Mouse (Mus musculus): ENCODE data around the gene Rtl10. TPM values are rescaled to one million over a fixed set of nuclear protein-coding genes. Genes with fewer than 3 reads are reported as not detected.
"Not testable (repeated sequence)": the region's sequence is repeated elsewhere in the genome, so short reads cannot be mapped to it uniquely, and the experiment has no call there.

Rtl10 gene
- polyA plus RNA-seq, 1 experiment from 2014 or later, result 1.5 TPM

DNA sequence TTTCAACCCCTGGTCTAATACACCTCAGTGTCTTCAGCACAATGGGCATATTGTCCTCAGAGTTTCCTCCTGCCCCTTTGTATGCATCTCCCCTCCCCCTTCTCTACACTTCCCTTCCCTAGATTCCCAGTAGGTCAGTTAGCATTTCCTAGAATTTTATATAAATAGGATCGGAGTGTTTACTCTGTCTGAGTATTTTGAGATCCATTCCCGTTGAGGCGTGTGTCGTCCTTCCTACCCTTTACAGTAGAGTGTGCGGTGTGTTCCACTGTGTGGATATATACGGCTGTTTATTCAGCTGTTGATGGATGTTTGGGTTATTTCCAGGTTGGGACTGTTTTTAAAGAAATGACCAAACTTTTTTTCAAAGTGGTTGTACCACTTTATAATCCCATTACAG lies 14.8 kb downstream of the Rtl10 start:
- H3K9ac ChIP-seq (ENCODE audit: low read length), result no peak overlapping the region
- no peak for ATAC-seq (ENCODE audit: insufficient number of reproducible peaks, insufficient read depth, low FRiP score, low read depth)
- no peak overlapping the region for H3K4me3 ChIP-seq (ENCODE audit: control insufficient read depth in 1 of 2, insufficient read depth in 1 of 2, low read depth in 1 of 2, low read length in 2 of 2)
- H3K4me2 ChIP-seq (ENCODE audit: low read length), result no peak overlapping the region
- H3K4me1 ChIP-seq (ENCODE audit: control insufficient read depth in 2 of 2, insufficient read depth in 2 of 2, low read length in 2 of 2), result no peaks in the 10 kb centered on the region; a peak in 1 of 4 replicates
- 57% methylated on average over 6 of the region's 6 CpGs for WGBS
- H3K27me3 ChIP-seq (ENCODE audit: control insufficient read depth, insufficient read depth, low read length), result no peaks in the 10 kb centered on the region; the same call in 1 of the 2 replicates
- no peak overlapping the region for H3K27ac ChIP-seq (replicated peaks in 1 of 2; ENCODE audit: control insufficient read depth in 1 of 2, insufficient read depth in 1 of 2, low read depth in 2 of 2, low read length in 2 of 2)
- no peaks in the 10 kb centered on the region for H3K9me3 ChIP-seq (ENCODE audit: control insufficient read depth, low read length)
- no peaks in the 10 kb centered on the region for H3K36me3 ChIP-seq (ENCODE audit: control insufficient read depth, insufficient read depth, low read length)

DNA sequence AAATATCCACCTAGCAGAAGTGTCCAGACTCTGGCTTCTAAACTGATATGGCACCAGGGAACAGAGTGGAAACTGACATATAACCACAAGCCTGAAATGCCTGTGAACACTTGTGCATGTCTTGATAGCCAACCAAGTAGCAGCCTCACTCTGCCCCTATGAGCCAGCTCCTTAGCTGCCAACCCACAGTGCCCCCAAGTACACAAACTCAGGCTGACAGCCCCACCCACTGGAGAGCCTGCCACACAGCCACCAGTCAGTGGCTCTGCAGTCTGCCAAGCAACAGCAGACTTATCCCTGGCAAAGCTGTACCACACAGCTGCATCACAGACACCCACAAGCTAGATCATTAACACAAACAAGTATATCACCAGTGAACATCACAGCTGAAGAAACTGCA lies 19.4 kb downstream of the Rtl10 start:
- ATAC-seq (ENCODE audit: insufficient number of reproducible peaks, insufficient read depth, low FRiP score, low read depth), result no peak
- Histone ChIP-seq H3K4me3 (ENCODE audit: control insufficient read depth in 1 of 2, insufficient read depth in 1 of 2, low read depth in 1 of 2, low read length in 2 of 2) (no peak overlapping the region), H3K27me3 (ENCODE audit: control insufficient read depth, insufficient read depth, low read length) (no peaks in the 10 kb centered on the region), H3K36me3 (ENCODE audit: control insufficient read depth, insufficient read depth, low read length) (no peaks in the 10 kb centered on the region), H3K4me2 (ENCODE audit: low read length) (no peak overlapping the region), H3K4me1 (ENCODE audit: control insufficient read depth in 2 of 2, insufficient read depth in 2 of 2, low read length in 2 of 2) (no peaks in the 10 kb centered on the region), H3K27ac (replicated peaks in 1 of 2; ENCODE audit: control insufficient read depth in 1 of 2, insufficient read depth in 1 of 2, low read depth in 2 of 2, low read length in 2 of 2) (no peak overlapping the region), H3K9me3 (ENCODE audit: control insufficient read depth, low read length) (no peaks in the 10 kb centered on the region), H3K9ac (ENCODE audit: low read length) (no peak overlapping the region)

DNA sequence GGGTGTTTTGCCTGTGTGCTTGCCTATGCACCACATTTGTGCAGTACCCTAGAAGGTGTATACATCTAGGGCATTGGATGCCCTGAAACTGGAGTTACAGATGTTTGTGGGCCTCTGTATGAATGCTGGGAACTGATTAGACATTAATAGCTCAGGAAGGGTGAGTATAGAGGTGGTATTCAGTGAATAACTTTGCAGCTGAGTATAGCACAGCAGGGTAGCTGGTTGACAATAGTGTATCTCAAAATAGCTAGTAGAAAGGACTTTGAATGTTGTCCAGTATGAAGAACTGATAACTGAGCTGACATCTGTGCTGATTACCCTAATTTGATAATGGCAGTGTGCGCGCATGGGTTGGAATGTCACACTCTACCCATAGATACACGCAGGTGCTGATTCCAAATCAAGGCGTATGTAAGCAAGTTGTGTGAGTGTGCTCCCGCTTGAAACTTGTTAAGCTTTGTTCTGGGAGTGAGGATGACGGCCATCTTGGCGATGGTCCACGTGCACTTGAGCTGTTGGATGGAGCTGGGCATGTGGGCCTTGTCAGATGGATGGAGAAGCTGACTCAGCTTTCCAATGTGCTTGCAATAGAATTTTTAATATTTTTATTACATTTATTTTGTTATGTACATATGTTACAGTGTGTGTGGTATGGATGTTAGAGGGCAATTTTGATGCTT lies 25.0 kb downstream of the Rtl10 start:
- peak; percentile 35; the same call in 1 of the 2 replicates for ATAC-seq (ENCODE audit: insufficient number of reproducible peaks, insufficient read depth, low FRiP score, low read depth)

DNA sequence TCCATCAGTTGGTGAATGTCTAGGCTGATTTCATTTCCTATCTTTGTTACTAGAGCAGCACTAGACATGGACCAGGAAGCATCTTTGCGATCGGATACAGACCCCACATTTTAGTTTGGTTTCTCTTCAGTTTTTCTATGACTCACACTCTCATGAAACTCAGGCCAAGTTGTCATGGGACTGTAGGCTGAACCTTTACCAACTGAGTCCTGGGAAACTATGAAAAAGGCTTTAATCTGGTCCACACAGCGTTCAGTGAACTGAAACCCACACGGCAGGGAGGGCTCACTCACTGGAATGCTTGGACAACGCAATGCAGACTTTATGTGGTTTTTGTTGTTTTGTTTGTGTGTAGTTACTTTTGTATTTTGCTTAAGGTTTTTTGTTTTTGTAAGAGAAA lies 30.0 kb downstream of the Rtl10 start:
- H3K9ac ChIP-seq (ENCODE audit: low read length), result no peak overlapping the region
- H3K4me3 ChIP-seq (ENCODE audit: control insufficient read depth in 1 of 2, insufficient read depth in 1 of 2, low read depth in 1 of 2, low read length in 2 of 2), result no peak overlapping the region
- no peaks in the 10 kb centered on the region for H3K27me3 ChIP-seq (ENCODE audit: control insufficient read depth, insufficient read depth, low read length)
- H3K9me3 ChIP-seq (ENCODE audit: control insufficient read depth, low read length), result peaks cover 7% of the 10 kb centered on the region
- no peaks in the 10 kb centered on the region for H3K36me3 ChIP-seq (ENCODE audit: control insufficient read depth, insufficient read depth, low read length)
- peaks cover 0 to 3% of the 10 kb centered on the region in 2 experiments; a peak in 1 of 4 replicates for H3K4me1 ChIP-seq (ENCODE audit: control insufficient read depth in 2 of 2, insufficient read depth in 2 of 2, low read length in 2 of 2)
- H3K27ac ChIP-seq (replicated peaks in 1 of 2; ENCODE audit: control insufficient read depth in 1 of 2, insufficient read depth in 1 of 2, low read depth in 2 of 2, low read length in 2 of 2), result no peak overlapping the region
- ATAC-seq (ENCODE audit: insufficient number of reproducible peaks, insufficient read depth, low FRiP score, low read depth), result no peak
- no peak overlapping the region for H3K4me2 ChIP-seq (ENCODE audit: low read length)
- WGBS, result 85% methylated on average over 5 of the region's 5 CpGs

More for the DNA sequence above, 25.0 kb downstream of the Rtl10 start:
- no peaks in the 10 kb centered on the region for H3K9me3 ChIP-seq (ENCODE audit: control insufficient read depth, low read length)
- H3K27ac ChIP-seq (replicated peaks in 1 of 2; ENCODE audit: control insufficient read depth in 1 of 2, insufficient read depth in 1 of 2, low read depth in 2 of 2, low read length in 2 of 2), result peak overlapping the region; percentile 43 to 56; a peak in 3 of 4 replicates
- no peak overlapping the region for H3K4me3 ChIP-seq (ENCODE audit: control insufficient read depth in 1 of 2, insufficient read depth in 1 of 2, low read depth in 1 of 2, low read length in 2 of 2)
- H3K4me2 ChIP-seq (ENCODE audit: low read length), result no peak overlapping the region
- H3K9ac ChIP-seq (ENCODE audit: low read length), result no peak overlapping the region
- H3K4me1 ChIP-seq (ENCODE audit: control insufficient read depth in 2 of 2, insufficient read depth in 2 of 2, low read length in 2 of 2), result peaks cover 0 to 7% of the 10 kb centered on the region in 2 experiments; a peak in 2 of 4 replicates
- no peaks in the 10 kb centered on the region for H3K27me3 ChIP-seq (ENCODE audit: control insufficient read depth, insufficient read depth, low read length)
- WGBS, result 34% methylated on average over 8 of the region's 8 CpGs
- no peaks in the 10 kb centered on the region for H3K36me3 ChIP-seq (ENCODE audit: control insufficient read depth, insufficient read depth, low read length)

DNA sequence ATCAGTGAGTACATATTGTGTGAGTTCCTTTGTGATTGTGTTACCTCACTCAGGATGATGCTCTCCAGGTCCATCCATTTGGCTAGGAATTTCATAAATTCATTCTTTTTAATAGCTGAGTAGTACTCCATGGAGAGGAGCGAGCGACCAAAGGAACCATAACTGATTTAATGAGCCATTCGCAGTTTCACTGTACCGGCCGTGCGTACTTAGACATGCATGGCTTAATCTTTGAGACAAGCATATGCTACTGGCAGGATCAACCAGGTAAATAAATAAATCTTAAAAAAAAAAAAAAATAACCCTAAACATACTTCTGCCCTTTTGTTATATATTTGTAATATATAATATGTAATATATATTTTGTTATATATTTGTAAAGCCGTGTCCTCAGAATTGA lies 34.4 kb downstream of the Rtl10 start:
- H3K4me2 ChIP-seq (ENCODE audit: low read length); H3K27ac ChIP-seq (replicated peaks in 1 of 2; ENCODE audit: control insufficient read depth in 1 of 2, insufficient read depth in 1 of 2, low read depth in 2 of 2, low read length in 2 of 2); H3K27me3 ChIP-seq (ENCODE audit: control insufficient read depth, insufficient read depth, low read length); H3K4me1 ChIP-seq (ENCODE audit: control insufficient read depth in 2 of 2, insufficient read depth in 2 of 2, low read length in 2 of 2); H3K9me3 ChIP-seq (ENCODE audit: control insufficient read depth, low read length); H3K36me3 ChIP-seq (ENCODE audit: control insufficient read depth, insufficient read depth, low read length); H3K4me3 ChIP-seq (ENCODE audit: control insufficient read depth in 1 of 2, insufficient read depth in 1 of 2, low read depth in 1 of 2, low read length in 2 of 2); H3K9ac ChIP-seq (ENCODE audit: low read length): not testable (repeated sequence)
- WGBS, result 95% methylated on average over 7 of the region's 7 CpGs
- peak; percentile 100 for ATAC-seq (ENCODE audit: insufficient number of reproducible peaks, insufficient read depth, low FRiP score, low read depth)

DNA sequence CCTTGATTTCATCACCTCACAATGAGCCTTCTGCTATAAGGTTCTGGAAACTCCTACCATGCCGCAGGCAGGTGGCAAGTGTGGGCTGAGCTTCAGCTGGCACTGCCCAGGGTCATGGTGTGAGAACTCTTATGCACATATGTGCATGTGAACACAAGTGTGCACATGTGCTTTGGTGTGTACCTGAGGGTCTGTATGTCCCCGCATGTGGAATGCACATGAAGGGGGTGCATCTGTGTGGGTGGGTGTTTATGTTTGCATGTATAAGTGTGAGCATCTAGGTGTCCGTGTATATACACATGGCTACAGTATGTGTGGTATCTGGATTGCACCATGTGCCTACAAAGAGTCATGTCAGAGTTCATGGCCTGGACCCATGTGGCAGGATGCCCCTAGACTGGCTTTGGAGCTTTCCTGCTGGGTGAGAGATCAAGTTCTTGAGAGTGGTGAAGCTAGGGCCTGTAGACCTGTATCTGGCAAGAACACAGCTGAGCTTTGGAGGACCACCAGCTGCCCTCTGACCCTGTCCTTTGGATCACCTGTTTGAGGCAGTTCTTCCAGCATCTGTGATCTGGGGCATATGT lies 38.8 kb downstream of the Rtl10 start:
- Histone ChIP-seq H3K9ac (ENCODE audit: low read length) (no peak overlapping the region), H3K4me3 (ENCODE audit: control insufficient read depth in 1 of 2, insufficient read depth in 1 of 2, low read depth in 1 of 2, low read length in 2 of 2) (no peak overlapping the region), H3K36me3 (ENCODE audit: control insufficient read depth, insufficient read depth, low read length) (no peaks in the 10 kb centered on the region), H3K27ac (replicated peaks in 1 of 2; ENCODE audit: control insufficient read depth in 1 of 2, insufficient read depth in 1 of 2, low read depth in 2 of 2, low read length in 2 of 2) (no peak overlapping the region), H3K4me2 (ENCODE audit: low read length) (no peak overlapping the region), H3K9me3 (ENCODE audit: control insufficient read depth, low read length) (no peaks in the 10 kb centered on the region), H3K27me3 (ENCODE audit: control insufficient read depth, insufficient read depth, low read length) (peaks cover 4% of the 10 kb centered on the region; the same call in 1 of the 2 replicates), H3K4me1 (ENCODE audit: control insufficient read depth in 2 of 2, insufficient read depth in 2 of 2, low read length in 2 of 2) (peaks cover 0 to 3% of the 10 kb centered on the region in 2 experiments; a peak in 2 of 4 replicates)
- 87% methylated on average over 3 of the region's 3 CpGs for WGBS
- no peak for ATAC-seq (ENCODE audit: insufficient number of reproducible peaks, insufficient read depth, low FRiP score, low read depth)

DNA sequence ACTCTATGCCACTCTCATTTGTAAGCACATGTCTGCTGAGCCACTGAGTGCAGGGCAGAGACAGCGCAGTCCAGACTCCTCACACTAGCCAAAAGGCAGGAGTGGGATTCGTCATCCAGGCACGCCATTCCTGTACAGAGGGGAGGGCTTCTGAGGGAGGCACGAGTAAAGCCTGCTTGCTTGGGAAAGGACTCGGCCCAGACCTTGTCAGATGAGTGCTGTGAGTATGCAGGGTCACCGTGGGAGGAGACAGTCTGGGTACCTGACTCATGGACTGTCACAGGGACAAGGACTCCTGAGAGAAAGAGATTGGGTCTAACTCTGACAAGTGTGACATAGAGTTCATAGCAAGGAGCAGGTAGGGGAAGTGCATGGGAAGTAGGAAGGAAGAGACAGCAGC lies 40.6 kb downstream of the Rtl10 start:
- H3K36me3 ChIP-seq (ENCODE audit: control insufficient read depth, insufficient read depth, low read length), result no peaks in the 10 kb centered on the region
- no peak overlapping the region for H3K4me2 ChIP-seq (ENCODE audit: low read length)
- H3K4me3 ChIP-seq (ENCODE audit: control insufficient read depth in 1 of 2, insufficient read depth in 1 of 2, low read depth in 1 of 2, low read length in 2 of 2), result no peak overlapping the region
- H3K9me3 ChIP-seq (ENCODE audit: control insufficient read depth, low read length), result no peaks in the 10 kb centered on the region
- H3K4me1 ChIP-seq (ENCODE audit: control insufficient read depth in 2 of 2, insufficient read depth in 2 of 2, low read length in 2 of 2), result peaks cover 10 to 12% of the 10 kb centered on the region in 2 experiments
- 0 out of 2 replicates have a peak, but pooled peaks have one; percentile 7 for ATAC-seq (ENCODE audit: insufficient number of reproducible peaks, insufficient read depth, low FRiP score, low read depth)
- H3K27ac ChIP-seq (replicated peaks in 1 of 2; ENCODE audit: control insufficient read depth in 1 of 2, insufficient read depth in 1 of 2, low read depth in 2 of 2, low read length in 2 of 2), result no peak overlapping the region
- peaks cover 4% of the 10 kb centered on the region; the same call in 1 of the 2 replicates for H3K27me3 ChIP-seq (ENCODE audit: control insufficient read depth, insufficient read depth, low read length)
- no peak overlapping the region for H3K9ac ChIP-seq (ENCODE audit: low read length)
- 42% methylated on average over 6 of the region's 6 CpGs for WGBS

All from heart, embryonic 14.5 days (tissue).